Mouse (Mus musculus) liver, adult 2 months (tissue): Measurements from ENCODE around the gene Dnttip1.

Experiments used
- CTCF ChIP-seq: fragments of 200-500 bp; IDR thresholded peaks from 2 replicates; pipeline ENCODE4 v1.5.1; 2011; ENCODE audit warnings: low read depth, low read length, control low read depth
- POLR2A ChIP-seq: fragments of 200-500 bp; IDR thresholded peaks from 2 replicates; pipeline ENCODE4 v1.6.1; 2011; ENCODE audit warnings: low read length, control low read depth; ENCODE audit not compliant: insufficient read depth; ENCODE audit errors: extremely low read depth

DNA sequence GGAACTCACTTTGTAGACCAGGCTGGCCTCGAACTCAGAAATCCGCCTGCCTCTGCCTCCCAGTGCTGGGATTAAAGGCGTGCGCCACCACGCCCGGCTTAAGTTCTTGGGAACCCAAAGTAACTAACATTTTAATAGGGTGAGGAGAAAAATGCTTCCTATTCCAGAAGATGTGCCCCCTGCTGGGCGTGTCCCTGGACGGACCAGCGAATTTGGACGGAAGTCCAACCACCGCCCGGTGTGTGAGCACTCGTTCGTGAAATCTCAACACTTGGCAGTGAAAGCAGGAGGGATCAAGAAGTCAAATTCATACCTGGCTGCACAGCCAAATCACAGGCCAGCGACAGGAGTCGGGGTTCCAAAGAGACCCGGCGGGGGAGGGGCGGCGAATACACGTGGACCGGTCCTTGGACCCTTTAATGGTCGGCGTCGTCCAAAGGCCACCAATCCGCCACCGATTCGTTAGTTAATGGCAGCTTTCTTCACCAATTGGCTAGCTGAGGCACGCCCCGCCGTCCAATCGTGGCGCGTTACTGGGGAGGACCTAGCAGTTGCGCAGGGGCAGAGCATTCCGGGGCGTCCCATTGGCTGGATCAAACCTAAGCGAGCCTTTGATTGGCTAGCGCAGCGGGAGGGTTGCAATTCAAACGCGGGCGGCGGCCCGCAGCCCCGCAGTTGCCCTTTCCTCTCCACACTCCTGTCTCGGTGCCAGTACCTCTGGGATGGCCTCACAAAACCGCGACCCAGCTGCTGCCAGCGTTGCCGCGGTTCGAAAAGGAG is 23.7 kb downstream of the Dnttip1 start, which contains the start of gene Ube2c:
- TF ChIP-seq CTCF (peak; percentile 26; the same call in 1 of the 2 replicates), POLR2A (no peak)
